Mouse (Mus musculus) mouse embryonic stem cell (cell line): ENCODE data around the gene Izumo1.
"Not testable (repeated sequence)": the region's sequence is repeated elsewhere in the genome, so short reads cannot be mapped to it uniquely, and the experiment has no call there.

Source experiments
- in situ Hi-C, 2 experiments: fragments of 300-500 bp; cut with MboI; formaldehyde crosslinking; loops; 1 replicate in 1 of 2; 3 replicates in 1 of 2; pipeline ENCODE4 v1.14.3; 2019 to 2020; ENCODE audit warnings: low sequenced_read_pairs in 2 of 2, low pct_unique_long_range_greater_than_20kb in 1 of 2, mixed read lengths in 1 of 2; ENCODE audit not compliant: unreplicated experiment in 1 of 2

The Izumo1 gene

GRCm38 (mm10) chr7:45638623-45639401 is 17.2 kb downstream of the Izumo1 start:
- in situ Hi-C loops, result no loop called here

- in situ Hi-C loops, result no loop called here
Observed at GRCm38 (mm10) chr7:45639561-45640027, 18.0 kb downstream of the Izumo1 start, which contains the start of gene Mamstr. Gene Mamstr, plus strand, starts transcription at chr7:45639977.

GRCm38 (mm10) chr7:45640191-45640957 is 18.8 kb downstream of the Izumo1 start:
- in situ Hi-C loops, result no loop called here

GRCm38 (mm10) chr7:45641391-45642040 is 19.9 kb downstream of the Izumo1 start:
- in situ Hi-C loops, result no loop called here

- in situ Hi-C loops, result no loop called here
Observed at GRCm38 (mm10) chr7:45642083-45642482, 20.5 kb downstream of the Izumo1 start.

GRCm38 (mm10) chr7:45642503-45643255 is 21.1 kb downstream of the Izumo1 start:
- in situ Hi-C loops, result no loop called here

GRCm38 (mm10) chr7:45643441-45644178 is 22.0 kb downstream of the Izumo1 start:
- in situ Hi-C loops, result no loop called here

GRCm38 (mm10) chr7:45644183-45644582 is 22.6 kb downstream of the Izumo1 start:
- in situ Hi-C loops, result no loop called here

GRCm38 (mm10) chr7:45644872-45645590 is 23.4 kb downstream of the Izumo1 start:
- in situ Hi-C loops, result no loop called here

GRCm38 (mm10) chr7:45645591-45645971 is 24.0 kb downstream of the Izumo1 start:
- in situ Hi-C loops, result no loop called here

GRCm38 (mm10) chr7:45646671-45647070 is 25.1 kb downstream of the Izumo1 start:
- in situ Hi-C loops, result no loop called here

GRCm38 (mm10) chr7:45649351-45649750 is 27.7 kb downstream of the Izumo1 start:
- in situ Hi-C loops, result no loop called here

GRCm38 (mm10) chr7:45650484-45650883 is 28.9 kb downstream of the Izumo1 start:
- in situ Hi-C loops, result not testable (repeated sequence)

- in situ Hi-C loops, result no loop called here
Observed at GRCm38 (mm10) chr7:45654424-45655047, 32.9 kb downstream of the Izumo1 start.

GRCm38 (mm10) chr7:45660746-45661478 is 39.3 kb downstream of the Izumo1 start:
- in situ Hi-C loops, result no loop called here

- in situ Hi-C loops, result not testable (repeated sequence)
Observed at GRCm38 (mm10) chr7:45661702-45662101, 40.1 kb downstream of the Izumo1 start.
